Mouse (Mus musculus): ENCODE data around the gene Bmf.

The Bmf gene

GRCm38 (mm10) chr2:118541716-118542115 lies 7.8 kb downstream of the Bmf start:
- no peak overlapping the region for H3K4me3 ChIP-seq (replicated peaks; ENCODE audit: low read length)
- no peaks in the 10 kb centered on the region for H3K9me3 ChIP-seq (ENCODE audit: low read length)
- H3K4me1 ChIP-seq (replicated peaks; ENCODE audit: low read depth, low read length) = peaks cover 81% of the 10 kb centered on the region
- TF ChIP-seq CTCF (conservative IDR thresholded peaks at IDR 0.05; ENCODE audit: low read length) = no peak
- no peak for TF ChIP-seq POU5F1 (IDR thresholded peaks at IDR 0.05; ENCODE audit: borderline replicate concordance, low read length)
- no peak for TF ChIP-seq NANOG (IDR thresholded peaks at IDR 0.05; ENCODE audit: borderline replicate concordance, low read length)
- peaks cover 5% of the 10 kb centered on the region; the same call in 1 of the 2 replicates for H3K27me3 ChIP-seq (ENCODE audit: insufficient read depth, low read length)
- H3K36me3 ChIP-seq (ENCODE audit: insufficient read depth, low read length) = peaks cover 17% of the 10 kb centered on the region

GRCm38 (mm10) chr2:118540691-118541117 lies 8.8 kb downstream of the Bmf start:
- peaks cover 12% of the 10 kb centered on the region for H3K36me3 ChIP-seq (ENCODE audit: insufficient read depth, low read length)

GRCm38 (mm10) chr2:118539881-118540516 lies 9.5 kb downstream of the Bmf start:
- no peak overlapping the region for H3K4me3 ChIP-seq (replicated peaks; ENCODE audit: low read length)
- H3K27me3 ChIP-seq (ENCODE audit: insufficient read depth, low read length) = no peaks in the 10 kb centered on the region
- H3K9me3 ChIP-seq (ENCODE audit: low read length) = no peaks in the 10 kb centered on the region
- H3K4me1 ChIP-seq (replicated peaks; ENCODE audit: low read depth, low read length) = peaks cover 78% of the 10 kb centered on the region
- TF ChIP-seq CTCF (conservative IDR thresholded peaks at IDR 0.05; ENCODE audit: low read length) = no peak
- no peak for TF ChIP-seq POU5F1 (IDR thresholded peaks at IDR 0.05; ENCODE audit: borderline replicate concordance, low read length)
- TF ChIP-seq NANOG (IDR thresholded peaks at IDR 0.05; ENCODE audit: borderline replicate concordance, low read length) = no peak
- H3K36me3 ChIP-seq (ENCODE audit: insufficient read depth, low read length) = peaks cover 14% of the 10 kb centered on the region

More at GRCm38 (mm10) chr2:118540691-118541117, 8.8 kb downstream of the Bmf start:
- no peak for TF ChIP-seq POU5F1 (IDR thresholded peaks at IDR 0.05; ENCODE audit: borderline replicate concordance, low read length)
- TF ChIP-seq NANOG (IDR thresholded peaks at IDR 0.05; ENCODE audit: borderline replicate concordance, low read length) = no peak
- no peak for TF ChIP-seq CTCF (conservative IDR thresholded peaks at IDR 0.05; ENCODE audit: low read length)
- Histone ChIP-seq H3K4me1 (replicated peaks; ENCODE audit: low read depth, low read length) (peaks cover 80% of the 10 kb centered on the region), H3K4me3 (replicated peaks; ENCODE audit: low read length) (no peak overlapping the region), H3K27me3 (ENCODE audit: insufficient read depth, low read length) (no peaks in the 10 kb centered on the region), H3K9me3 (ENCODE audit: low read length) (no peaks in the 10 kb centered on the region)

- peaks cover 18% of the 10 kb centered on the region for H3K36me3 ChIP-seq (ENCODE audit: insufficient read depth, low read length)
- H3K9me3 ChIP-seq (ENCODE audit: low read length) = no peaks in the 10 kb centered on the region
Measured at GRCm38 (mm10) chr2:118539040-118539439, 10.4 kb downstream of the Bmf start.

DNA sequence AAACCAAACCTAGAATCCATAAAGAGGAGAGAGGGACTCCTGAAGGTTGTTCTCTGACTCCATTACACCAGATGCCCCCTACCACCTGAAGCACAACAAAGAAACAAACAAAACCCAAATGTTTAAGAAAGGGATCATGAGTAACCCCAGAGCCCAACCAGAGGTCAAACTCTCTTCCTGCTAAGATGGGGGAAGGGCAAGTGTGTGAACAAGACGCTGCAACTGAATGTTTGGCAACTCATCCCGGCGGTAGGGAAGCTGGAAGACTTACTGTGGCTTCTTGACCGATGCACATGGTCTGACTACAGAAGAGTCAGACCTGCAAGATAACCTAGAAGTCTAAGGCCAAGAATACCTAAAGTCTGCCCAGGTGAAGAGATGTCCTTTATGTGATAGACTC lies 12.3 kb downstream of the Bmf start:
- Histone ChIP-seq H3K4me1 (replicated peaks; ENCODE audit: low read depth, low read length) (peaks cover 80% of the 10 kb centered on the region), H3K36me3 (ENCODE audit: insufficient read depth, low read length) (peaks cover 13% of the 10 kb centered on the region), H3K27me3 (ENCODE audit: insufficient read depth, low read length) (no peaks in the 10 kb centered on the region), H3K9me3 (ENCODE audit: low read length) (no peaks in the 10 kb centered on the region), H3K4me3 (replicated peaks; ENCODE audit: low read length) (no peak overlapping the region)
- no peak for TF ChIP-seq POU5F1 (IDR thresholded peaks at IDR 0.05; ENCODE audit: borderline replicate concordance, low read length)
- no peak for TF ChIP-seq CTCF (conservative IDR thresholded peaks at IDR 0.05; ENCODE audit: low read length)
- TF ChIP-seq NANOG (IDR thresholded peaks at IDR 0.05; ENCODE audit: borderline replicate concordance, low read length) = no peak

More at GRCm38 (mm10) chr2:118539040-118539439, 10.4 kb downstream of the Bmf start:
- no peaks in the 10 kb centered on the region for H3K27me3 ChIP-seq (ENCODE audit: insufficient read depth, low read length)
- H3K4me3 ChIP-seq (replicated peaks; ENCODE audit: low read length) = no peak overlapping the region
- peaks cover 78% of the 10 kb centered on the region for H3K4me1 ChIP-seq (replicated peaks; ENCODE audit: low read depth, low read length)
- TF ChIP-seq NANOG (IDR thresholded peaks at IDR 0.05; ENCODE audit: borderline replicate concordance, low read length) = no peak
- no peak for TF ChIP-seq CTCF (conservative IDR thresholded peaks at IDR 0.05; ENCODE audit: low read length)
- TF ChIP-seq POU5F1 (IDR thresholded peaks at IDR 0.05; ENCODE audit: borderline replicate concordance, low read length) = no peak

GRCm38 (mm10) chr2:118536553-118536952 lies 12.9 kb downstream of the Bmf start:
- Histone ChIP-seq H3K4me3 (replicated peaks; ENCODE audit: low read length) (no peak overlapping the region), H3K36me3 (ENCODE audit: insufficient read depth, low read length) (peaks cover 13% of the 10 kb centered on the region), H3K4me1 (replicated peaks; ENCODE audit: low read depth, low read length) (peaks cover 83% of the 10 kb centered on the region), H3K9me3 (ENCODE audit: low read length) (no peaks in the 10 kb centered on the region), H3K27me3 (ENCODE audit: insufficient read depth, low read length) (no peaks in the 10 kb centered on the region)
- no peak for TF ChIP-seq NANOG (IDR thresholded peaks at IDR 0.05; ENCODE audit: borderline replicate concordance, low read length)

DNA sequence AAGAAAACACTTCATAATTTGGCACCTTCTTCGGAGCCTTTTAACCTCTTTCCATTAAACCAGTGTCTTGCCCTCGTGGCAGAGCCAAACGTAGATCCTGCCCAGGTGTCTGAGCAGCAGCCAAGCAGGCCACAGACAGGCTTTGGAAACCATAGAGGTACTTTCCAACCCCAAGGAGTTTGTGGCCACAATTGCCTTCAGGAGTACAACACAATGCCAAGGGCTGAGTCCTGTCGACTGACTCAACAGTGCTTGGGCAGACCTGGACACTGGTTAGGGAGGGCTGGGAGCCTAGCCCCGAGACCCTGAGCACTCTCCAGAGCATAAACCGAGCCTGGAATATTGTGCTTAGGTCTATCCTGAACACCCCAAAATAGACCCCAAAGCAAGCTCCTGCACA lies 13.4 kb downstream of the Bmf start:
- H3K27me3 ChIP-seq (ENCODE audit: insufficient read depth, low read length) = no peaks in the 10 kb centered on the region
- peaks cover 85% of the 10 kb centered on the region for H3K4me1 ChIP-seq (replicated peaks; ENCODE audit: low read depth, low read length)
- H3K9me3 ChIP-seq (ENCODE audit: low read length) = no peaks in the 10 kb centered on the region
- H3K4me3 ChIP-seq (replicated peaks; ENCODE audit: low read length) = no peak overlapping the region
- peaks cover 17% of the 10 kb centered on the region for H3K36me3 ChIP-seq (ENCODE audit: insufficient read depth, low read length)
- TF ChIP-seq NANOG (IDR thresholded peaks at IDR 0.05; ENCODE audit: borderline replicate concordance, low read length) (no peak), POU5F1 (IDR thresholded peaks at IDR 0.05; ENCODE audit: borderline replicate concordance, low read length) (no peak), CTCF (conservative IDR thresholded peaks at IDR 0.05; ENCODE audit: low read length) (no peak)

DNA sequence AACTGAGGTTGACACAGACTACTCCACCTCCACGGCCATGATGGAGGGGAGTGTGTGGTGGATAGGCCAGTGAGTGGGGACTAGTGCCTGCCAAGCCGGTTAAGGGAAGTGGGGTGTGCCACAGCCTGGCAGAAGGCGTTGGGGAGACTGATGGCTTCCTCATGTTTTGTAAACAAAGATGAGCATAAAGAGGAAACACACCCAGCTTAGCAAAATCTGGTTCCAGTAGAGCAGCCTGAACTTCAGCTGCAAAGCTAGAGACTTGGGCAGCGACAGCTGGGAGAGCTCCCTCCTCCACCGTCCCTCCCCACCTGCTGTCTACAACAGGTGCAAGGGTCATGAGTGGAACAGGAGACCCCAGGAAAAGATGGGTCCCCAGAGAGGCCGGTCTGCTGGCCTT lies 15.5 kb downstream of the Bmf start:
- TF ChIP-seq NANOG (IDR thresholded peaks at IDR 0.05; ENCODE audit: borderline replicate concordance, low read length) (no peak), POU5F1 (IDR thresholded peaks at IDR 0.05; ENCODE audit: borderline replicate concordance, low read length) (no peak), CTCF (conservative IDR thresholded peaks at IDR 0.05; ENCODE audit: low read length) (no peak)
- H3K4me1 ChIP-seq (replicated peaks; ENCODE audit: low read depth, low read length) = peaks cover 84% of the 10 kb centered on the region
- no peaks in the 10 kb centered on the region for H3K9me3 ChIP-seq (ENCODE audit: low read length)
- no peak overlapping the region for H3K4me3 ChIP-seq (replicated peaks; ENCODE audit: low read length)
- peaks cover 25% of the 10 kb centered on the region for H3K36me3 ChIP-seq (ENCODE audit: insufficient read depth, low read length)
- H3K27me3 ChIP-seq (ENCODE audit: insufficient read depth, low read length) = no peaks in the 10 kb centered on the region

Data from E14TG2a.4 (cell line).